Mouse (Mus musculus) ES-E14 (cell line): ENCODE measurements at regions not wholly inside any gene's neighbourhood (a gene's known extent, or its start where the extent isn't known, plus 50 kb on each side); places are given as distances from the start of the nearest gene placed in this dataset.

Experiments used
- DNase-seq: peaks from one replicate; pipeline ENCODE4 v3.0.0-alpha.2; 2013; ENCODE audit warnings: low read depth, low spot score
- H3K27ac ChIP-seq: 2 replicates; pipeline ENCODE4 v1.5.1; 2012; ENCODE audit warnings: low read depth, mild to moderate bottlenecking, low read length, moderate library complexity, mixed read lengths; ENCODE audit not compliant: poor library complexity, insufficient read depth, severe bottlenecking
- H3K36me3 ChIP-seq: 2 replicates; pipeline ENCODE4 v1.6.1; 2012; ENCODE audit warnings: mild to moderate bottlenecking, low read length, moderate library complexity, mixed read lengths; ENCODE audit not compliant: control insufficient read depth, poor library complexity, insufficient read depth, severe bottlenecking
- H3K4me1 ChIP-seq, 2 experiments: fragments of 150-350 bp in 1 of 2; sonication (generic) in 1 of 2; 2 replicates each; pipeline ENCODE4 v1.6.1; 2012; ENCODE audit warnings: low read length in 2 of 2, mild to moderate bottlenecking in 1 of 2, mixed read lengths in 1 of 2; ENCODE audit not compliant: control insufficient read depth in 2 of 2, insufficient read depth in 2 of 2, poor library complexity in 1 of 2
- H3K4me3 ChIP-seq, 2 experiments: fragments of 150-350 bp in 1 of 2; sonication (generic) in 1 of 2; 2 replicates each; pipeline ENCODE4 v1.5.1; 2012; ENCODE audit warnings: low read length in 2 of 2, low read depth in 1 of 2, mild to moderate bottlenecking in 1 of 2, mixed read lengths in 1 of 2; ENCODE audit not compliant: insufficient read depth in 1 of 2, poor library complexity in 1 of 2, severe bottlenecking in 1 of 2
- H3K9ac ChIP-seq: 2 replicates; pipeline ENCODE4 v1.6.1; 2012; ENCODE audit warnings: low read depth, mild to moderate bottlenecking, low read length, mixed read lengths; ENCODE audit not compliant: poor library complexity, insufficient read depth, severe bottlenecking
- H3K9me3 ChIP-seq: fragments of 150-350 bp; sonication (generic); 2 replicates; pipeline ENCODE4 v1.6.1; 2012; ENCODE audit warnings: low read depth, mild to moderate bottlenecking, low read length; ENCODE audit not compliant: control insufficient read depth, insufficient read depth
- CHD2 ChIP-seq: IDR thresholded peaks from 2 replicates; pipeline ENCODE4 v1.6.1; 2014; ENCODE audit warnings: mild to moderate bottlenecking, low read depth, low read length, inconsistent platforms
- HCFC1 ChIP-seq: IDR thresholded peaks from 2 replicates; pipeline ENCODE4 v1.6.1; 2012; ENCODE audit warnings: low read length, inconsistent platforms, borderline replicate concordance; ENCODE audit not compliant: insufficient read depth
- MAFK ChIP-seq: IDR thresholded peaks from 2 replicates; pipeline ENCODE4 v1.6.1; 2014; ENCODE audit warnings: mild to moderate bottlenecking, low read depth, low read length, inconsistent platforms; ENCODE audit not compliant: insufficient read depth
- ZC3H11A ChIP-seq: IDR thresholded peaks from 2 replicates; pipeline ENCODE4 v1.6.1; 2012; ENCODE audit warnings: low read depth, mild to moderate bottlenecking, inconsistent platforms, low read length, borderline replicate concordance
- ZNF384 ChIP-seq: IDR thresholded peaks from 2 replicates; pipeline ENCODE4 v1.6.1; 2012; ENCODE audit warnings: low read depth, low read length, inconsistent platforms
- in situ Hi-C, 2 experiments: fragments of 600-800 bp; cut with MboI; formaldehyde crosslinking; loops; one replicate each; pipeline ENCODE4 v1.15.1; 2025; ENCODE audit warnings: low sequenced_read_pairs in 2 of 2, inconsistent platforms in 1 of 2; ENCODE audit not compliant: unreplicated experiment in 2 of 2

DNA sequence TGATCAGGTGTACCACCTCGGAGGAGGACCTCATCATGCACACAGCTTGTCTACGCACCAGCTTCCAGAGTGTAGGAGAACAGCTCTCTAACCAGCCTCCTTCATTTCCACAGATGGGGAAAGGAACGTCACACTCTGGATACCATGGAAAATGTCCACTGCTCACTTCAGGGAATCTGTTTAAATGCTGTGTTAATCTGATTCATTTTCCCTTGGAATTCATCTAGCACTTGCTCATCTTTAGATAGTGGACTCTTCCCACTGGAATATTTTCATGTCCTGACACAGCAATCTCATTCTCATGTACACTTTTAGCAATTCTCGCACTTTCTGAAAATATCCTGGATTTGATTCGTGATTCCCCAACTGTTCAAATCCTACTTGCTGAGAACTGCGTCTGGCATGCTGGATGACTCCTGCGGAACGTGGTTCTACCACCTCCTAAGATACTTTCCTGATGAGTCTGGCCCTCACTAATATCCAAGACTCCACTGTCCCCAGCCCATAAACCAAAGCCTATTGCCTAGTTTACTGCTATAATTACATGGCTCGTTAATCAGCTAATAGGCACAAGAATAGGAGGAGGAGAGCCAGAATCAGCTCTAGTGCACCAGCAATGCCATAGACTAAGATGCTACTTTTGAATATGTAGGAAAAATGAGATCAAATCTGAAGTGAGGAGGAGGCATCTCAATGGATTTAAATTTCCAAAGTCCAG lies 56.0 kb upstream of the Bdnf start:
- Histone ChIP-seq H3K4me1 (no peaks in the 10 kb centered on the region), H3K4me3 (no peak overlapping the region), H3K9me3 (no peaks in the 10 kb centered on the region), H3K9ac (no peak overlapping the region), H3K27ac (no peak overlapping the region), H3K36me3 (no peaks in the 10 kb centered on the region)
- DNase-seq: no peak
- TF ChIP-seq CHD2 (no peak), ZC3H11A (no peak), ZNF384 (no peak), HCFC1 (no peak), MAFK (no peak)
- in situ Hi-C loops: no loop called here

- Histone ChIP-seq H3K9me3 (no peaks in the 10 kb centered on the region), H3K4me3 (no peak overlapping the region), H3K36me3 (no peaks in the 10 kb centered on the region), H3K27ac (no peak overlapping the region), H3K9ac (no peak overlapping the region), H3K4me1 (no peaks in the 10 kb centered on the region)
- no peak for TF ChIP-seq HCFC1
- no peak for TF ChIP-seq ZNF384
- TF ChIP-seq CHD2: no peak
- TF ChIP-seq ZC3H11A: no peak
- no peak for TF ChIP-seq MAFK
- in situ Hi-C loops: no loop called here
- DNase-seq: no peak
Measured at GRCm38 (mm10) chr2:109619676-109620075, 54.8 kb upstream of the Bdnf start.

GRCm38 (mm10) chr2:109621595-109621994 lies 52.9 kb upstream of the Bdnf start:
- Histone ChIP-seq H3K4me1 (no peaks in the 10 kb centered on the region), H3K9me3 (no peaks in the 10 kb centered on the region), H3K4me3 (no peak overlapping the region), H3K27ac (no peak overlapping the region), H3K9ac (no peak overlapping the region), H3K36me3 (no peaks in the 10 kb centered on the region)
- in situ Hi-C loops: no loop called here
- TF ChIP-seq CHD2 (no peak), HCFC1 (no peak), ZC3H11A (no peak)
- no peak for DNase-seq
